Mouse (Mus musculus): ENCODE data around the gene Trappc12. TPM values are rescaled to one million over a fixed set of nuclear protein-coding genes. Genes with fewer than 3 reads are reported as not detected.

Gene Trappc12
- 33.4 and 47.2 TPM in 2 replicates for polyA plus RNA-seq (2012; rRNA removed)

GRCm38 (mm10) chr12:28750021-28750633, at the start of gene Trappc12:
TSS of gene Trappc12 (minus strand) at chr12:28750472.
- Histone ChIP-seq H3K27me3 (ENCODE audit: control insufficient read depth, insufficient read depth, low read length) (no peaks in the 10 kb centered on the region), H3K27ac (ENCODE audit: control insufficient read depth, insufficient read depth, low read length) (no peak within 1 kb of the TSS), H3K36me3 (ENCODE audit: control insufficient read depth, insufficient read depth, low read length) (peaks cover 14% of the 10 kb centered on the region), H3K4me1 (replicated peaks; ENCODE audit: control insufficient read depth, insufficient read depth, low read length) (peaks cover 12% of the 10 kb centered on the region), H3K4me3 (ENCODE audit: control insufficient read depth, insufficient read depth, low read length) (peak within 1 kb of the TSS; percentile 88)
- under 1% methylated on average over 41 of the region's 41 CpGs for WGBS
- TF ChIP-seq POLR2A (IDR thresholded peaks at IDR 0.05; ENCODE audit: control insufficient read depth, extremely low read depth, insufficient read depth, low read length, poor library complexity) (peak; percentile 72; the same call in 1 of the 2 replicates), CTCF (IDR thresholded peaks at IDR 0.05; ENCODE audit: borderline replicate concordance, control insufficient read depth, extremely low read depth, insufficient read depth, low read length, poor library complexity) (0 out of 2 replicates have a peak, but pooled peaks have one; percentile 30)
- peak; percentile 88 for DNase-seq

DNA sequence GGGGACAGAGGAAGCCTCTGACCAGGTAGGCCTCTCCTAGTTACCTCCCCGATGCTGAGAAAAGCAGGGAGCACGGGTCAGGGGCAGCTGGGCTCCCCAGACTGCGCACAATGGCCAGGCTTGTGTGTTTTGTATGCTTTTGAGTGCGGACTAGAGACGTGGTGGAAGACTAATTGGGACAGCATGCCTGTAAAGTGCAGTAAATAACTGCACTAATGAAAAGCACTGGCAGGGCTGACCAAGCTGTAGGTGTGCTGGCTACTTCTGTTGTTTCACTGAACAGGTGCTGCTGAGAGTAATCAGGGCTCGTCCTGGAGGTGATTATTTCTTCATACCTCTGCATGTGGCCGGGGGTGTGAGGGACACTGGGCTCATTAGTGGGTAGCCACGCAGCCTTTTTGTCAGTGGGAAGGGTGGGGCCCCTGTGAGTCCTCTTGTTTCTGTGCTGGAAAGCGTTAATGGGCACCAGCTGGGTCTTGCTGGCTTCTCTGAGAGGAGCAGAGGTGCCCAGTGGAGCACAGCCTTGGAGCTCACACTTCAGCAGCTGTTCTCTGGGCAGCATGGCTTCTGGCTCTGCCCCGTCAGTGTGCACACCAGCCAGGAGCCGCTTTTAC, 49.6 kb upstream of the Trappc12 start:
- no peak for DNase-seq
- TF ChIP-seq CTCF (IDR thresholded peaks at IDR 0.05; ENCODE audit: borderline replicate concordance, control insufficient read depth, extremely low read depth, insufficient read depth, low read length, poor library complexity) (no peak), POLR2A (IDR thresholded peaks at IDR 0.05; ENCODE audit: control insufficient read depth, extremely low read depth, insufficient read depth, low read length, poor library complexity) (no peak)
- Histone ChIP-seq H3K36me3 (ENCODE audit: control insufficient read depth, insufficient read depth, low read length) (no peaks in the 10 kb centered on the region), H3K4me1 (replicated peaks; ENCODE audit: control insufficient read depth, insufficient read depth, low read length) (peaks cover 7% of the 10 kb centered on the region), H3K27ac (ENCODE audit: control insufficient read depth, insufficient read depth, low read length) (no peak overlapping the region), H3K4me3 (ENCODE audit: control insufficient read depth, insufficient read depth, low read length) (no peak overlapping the region), H3K27me3 (ENCODE audit: control insufficient read depth, insufficient read depth, low read length) (no peaks in the 10 kb centered on the region)
- WGBS = 70% methylated on average over 11 of the region's 11 CpGs

- H3K4me3 ChIP-seq (ENCODE audit: control insufficient read depth, insufficient read depth, low read length) = no peak overlapping the region
These were observed 46.7 kb upstream of the Trappc12 start for GRCm38 (mm10) chr12:28796881-28797420.

GRCm38 (mm10) chr12:28795041-28795440, 44.8 kb upstream of the Trappc12 start:
- H3K4me3 ChIP-seq (ENCODE audit: control insufficient read depth, insufficient read depth, low read length) = no peak overlapping the region
- H3K36me3 ChIP-seq (ENCODE audit: control insufficient read depth, insufficient read depth, low read length) = no peaks in the 10 kb centered on the region
- TF ChIP-seq CTCF (IDR thresholded peaks at IDR 0.05; ENCODE audit: borderline replicate concordance, control insufficient read depth, extremely low read depth, insufficient read depth, low read length, poor library complexity) = no peak
- no peak for TF ChIP-seq POLR2A (IDR thresholded peaks at IDR 0.05; ENCODE audit: control insufficient read depth, extremely low read depth, insufficient read depth, low read length, poor library complexity)
- H3K27ac ChIP-seq (ENCODE audit: control insufficient read depth, insufficient read depth, low read length) = no peak overlapping the region
- no peaks in the 10 kb centered on the region for H3K27me3 ChIP-seq (ENCODE audit: control insufficient read depth, insufficient read depth, low read length)
- peaks cover 2% of the 10 kb centered on the region; the same call in 1 of the 2 replicates for H3K4me1 ChIP-seq (replicated peaks; ENCODE audit: control insufficient read depth, insufficient read depth, low read length)
- 93% methylated on average over 3 of the region's 3 CpGs for WGBS
- DNase-seq = no peak

More at GRCm38 (mm10) chr12:28796881-28797420, 46.7 kb upstream of the Trappc12 start:
- no peak for DNase-seq
- TF ChIP-seq POLR2A (IDR thresholded peaks at IDR 0.05; ENCODE audit: control insufficient read depth, extremely low read depth, insufficient read depth, low read length, poor library complexity) = no peak
- TF ChIP-seq CTCF (IDR thresholded peaks at IDR 0.05; ENCODE audit: borderline replicate concordance, control insufficient read depth, extremely low read depth, insufficient read depth, low read length, poor library complexity) = no peak
- H3K27ac ChIP-seq (ENCODE audit: control insufficient read depth, insufficient read depth, low read length) = no peak overlapping the region
- H3K27me3 ChIP-seq (ENCODE audit: control insufficient read depth, insufficient read depth, low read length) = no peaks in the 10 kb centered on the region
- H3K4me1 ChIP-seq (replicated peaks; ENCODE audit: control insufficient read depth, insufficient read depth, low read length) = peaks cover 7% of the 10 kb centered on the region
- no peaks in the 10 kb centered on the region for H3K36me3 ChIP-seq (ENCODE audit: control insufficient read depth, insufficient read depth, low read length)

- TF ChIP-seq POLR2A (IDR thresholded peaks at IDR 0.05; ENCODE audit: control insufficient read depth, extremely low read depth, insufficient read depth, low read length, poor library complexity) (no peak), CTCF (IDR thresholded peaks at IDR 0.05; ENCODE audit: borderline replicate concordance, control insufficient read depth, extremely low read depth, insufficient read depth, low read length, poor library complexity) (no peak)
- Histone ChIP-seq H3K4me3 (ENCODE audit: control insufficient read depth, insufficient read depth, low read length) (no peak overlapping the region), H3K4me1 (replicated peaks; ENCODE audit: control insufficient read depth, insufficient read depth, low read length) (no peaks in the 10 kb centered on the region), H3K27ac (ENCODE audit: control insufficient read depth, insufficient read depth, low read length) (no peak overlapping the region), H3K27me3 (ENCODE audit: control insufficient read depth, insufficient read depth, low read length) (no peaks in the 10 kb centered on the region), H3K36me3 (ENCODE audit: control insufficient read depth, insufficient read depth, low read length) (no peaks in the 10 kb centered on the region)
- WGBS = 94% methylated on average over 2 of the region's 2 CpGs
- DNase-seq = no peak
These were observed 43.4 kb upstream of the Trappc12 start for GRCm38 (mm10) chr12:28793715-28794114.

DNA sequence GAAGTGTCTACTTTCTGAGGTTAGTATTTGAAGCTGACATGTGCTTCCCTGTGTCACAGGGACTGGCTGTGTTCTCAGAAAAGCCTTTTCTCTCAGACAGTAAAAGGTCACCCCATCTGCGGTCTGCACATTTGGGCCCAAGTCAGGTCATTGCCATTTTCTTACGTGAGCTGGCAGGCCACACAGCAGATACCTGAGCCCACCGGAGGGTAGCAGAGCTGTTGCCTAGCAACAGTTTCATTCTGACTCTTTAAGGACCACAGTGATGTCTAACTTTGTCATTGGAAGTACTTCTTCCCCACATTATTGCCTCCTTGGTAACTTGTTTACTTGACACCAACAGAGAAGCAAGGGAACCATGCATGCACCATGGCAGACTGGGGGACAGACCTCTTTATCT, 42.3 kb upstream of the Trappc12 start:
- H3K27me3 ChIP-seq (ENCODE audit: control insufficient read depth, insufficient read depth, low read length) = no peaks in the 10 kb centered on the region
- no peak overlapping the region for H3K27ac ChIP-seq (ENCODE audit: control insufficient read depth, insufficient read depth, low read length)
- WGBS = 95% methylated on average over 3 of the region's 3 CpGs
- 0 out of 2 replicates have a peak, but pooled peaks cover under 1% of the 10 kb centered on the region for H3K4me1 ChIP-seq (replicated peaks; ENCODE audit: control insufficient read depth, insufficient read depth, low read length)
- TF ChIP-seq POLR2A (IDR thresholded peaks at IDR 0.05; ENCODE audit: control insufficient read depth, extremely low read depth, insufficient read depth, low read length, poor library complexity) (no peak), CTCF (IDR thresholded peaks at IDR 0.05; ENCODE audit: borderline replicate concordance, control insufficient read depth, extremely low read depth, insufficient read depth, low read length, poor library complexity) (no peak)
- H3K36me3 ChIP-seq (ENCODE audit: control insufficient read depth, insufficient read depth, low read length) = no peaks in the 10 kb centered on the region
- no peak overlapping the region for H3K4me3 ChIP-seq (ENCODE audit: control insufficient read depth, insufficient read depth, low read length)
- DNase-seq = no peak

Data from thymus, adult 2 months (tissue).